ENCODE assay signal across 24 mouse cellular contexts in genomic region chr10:60363426-60363825, GRCm38 (mm10). TPM values are rescaled to one million over a fixed set of nuclear protein-coding genes. Genes with fewer than 3 reads are reported as not detected.
DNase-seq lines count a peak whose midpoint lies in the region; ATAC-seq and TF ChIP-seq lines count a peak whose summit lies in the region.
"Had no signal": no experiment of that assay in that cellular context is flagged by ENCODE, and none has a peak within 500 bp of the region (broad histone marks: within the 10 kb centered on the region; RNA-seq: fewer than 3 reads in every experiment).

No protein-coding gene starts in this region.

- no peaks in the 10 kb centered on the region for H3K9me3 ChIP-seq in lung, postnatal 0 days (ENCODE audit: low read length)
- no peaks in the 10 kb centered on the region for H3K9me3 ChIP-seq in limb, embryonic 10.5 days (replicated peaks)
- H3K9me3 ChIP-seq: G1E; hindbrain, embryonic 12.5 days; hindbrain, embryonic 15.5 days had no signal

- no peak overlapping the region; the same call in 1 of the 2 replicates for H3K27ac ChIP-seq in lung, postnatal 0 days (ENCODE audit: low read length)
- H3K27ac ChIP-seq in limb, embryonic 10.5 days = peak overlapping the region; percentile 80; the same call in 1 of the 2 replicates
- H3K27ac ChIP-seq: hindbrain, embryonic 12.5 days; hindbrain, embryonic 15.5 days had no signal

- peak; percentile 59 for DNase-seq in lung, postnatal 0 days (ENCODE audit: low spot score)
- no peak for DNase-seq in lung, adult 18-20 months
- peak; percentile 49 for DNase-seq in adipocyte (ENCODE audit: low spot score)
- DNase-seq in limb, embryonic 10.5 days (ENCODE audit: low spot score) = no peak
- DNase-seq in kidney, postnatal 25 days = no peak
- DNase-seq in MN1 (ENCODE audit: low spot score) = no peak
- DNase-seq: adrenal gland, postnatal 10 days; adrenal gland, postnatal 36 days; B cell, adult 2 months; cerebellum, adult 11-12 months; cerebellum, adult 8-10 months; cerebellum, postnatal 36 days; forebrain, postnatal 0 days; gastrocnemius, postnatal 10 days; gastrocnemius, postnatal 36 days had no signal

- H3K27me3 ChIP-seq in lung, postnatal 0 days (replicated peaks; ENCODE audit: insufficient read depth, low read length) = no peaks in the 10 kb centered on the region
- no peaks in the 10 kb centered on the region for H3K27me3 ChIP-seq in limb, embryonic 10.5 days (ENCODE audit: low read depth, poor library complexity, severe bottlenecking)
- H3K27me3 ChIP-seq: CH12.LX; hindbrain, embryonic 12.5 days; hindbrain, embryonic 15.5 days had no signal

- no peak overlapping the region for H3K9ac ChIP-seq in lung, postnatal 0 days (replicated peaks; ENCODE audit: low read depth)
- H3K9ac ChIP-seq: forebrain, postnatal 0 days; hindbrain, embryonic 15.5 days had no signal

- WGBS in lung, postnatal 0 days = 52% methylated on average over 6 of the region's 6 CpGs
- WGBS in limb, embryonic 10.5 days = 65% methylated on average over 6 of the region's 6 CpGs

- 0 out of 2 replicates have a peak, but pooled peaks cover under 1% of the 10 kb centered on the region for H3K36me3 ChIP-seq in lung, postnatal 0 days (ENCODE audit: insufficient read depth, low read length)
- no peaks in the 10 kb centered on the region for H3K36me3 ChIP-seq in limb, embryonic 10.5 days
- H3K36me3 ChIP-seq: G1E; hindbrain, embryonic 12.5 days; hindbrain, embryonic 15.5 days had no signal

- peaks cover 4% of the 10 kb centered on the region for H3K4me1 ChIP-seq in lung, postnatal 0 days (ENCODE audit: insufficient read depth, low read depth, low read length)
- H3K4me1 ChIP-seq in limb, embryonic 10.5 days = peaks cover 52% of the 10 kb centered on the region

- no peak overlapping the region for H3K4me3 ChIP-seq in lung, postnatal 0 days (ENCODE audit: low read depth, low read length)
- H3K4me3 ChIP-seq in limb, embryonic 10.5 days = no peak overlapping the region
- H3K4me3 ChIP-seq: hindbrain, embryonic 12.5 days; hindbrain, embryonic 15.5 days had no signal

- no peak for TF ChIP-seq EP300 in lung, postnatal 0 days (IDR thresholded peaks at IDR 0.05)

- peak; percentile 10; the same call in 1 of the 2 replicates for ATAC-seq in lung, postnatal 0 days
- no peak for ATAC-seq in cerebellum, adult (ENCODE audit: insufficient number of reproducible peaks, low FRiP score, low TSS enrichment)
- ATAC-seq: activated CD4-positive, CD25-positive, alpha-beta regulatory T cell, adult 4 months; forebrain, embryonic 14.5 days; forebrain, postnatal 0 days had no signal

- H3K4me2 ChIP-seq in lung, postnatal 0 days (replicated peaks; ENCODE audit: low read depth, low read length) = no peak overlapping the region
- H3K4me2 ChIP-seq: heart, embryonic 11.5 days; hindbrain, embryonic 12.5 days; hindbrain, embryonic 15.5 days had no signal

- no peak for TF ChIP-seq CTCF in lung, postnatal 0 days (IDR thresholded peaks at IDR 0.05)

RNA-seq across cellular contexts. Expression of gene Vsir, which starts 16.8 kb away (rescaled TPM):
- 13.7 and 19.7 TPM in 2 replicates for polyA plus RNA-seq in lung, postnatal 0 days (2015; fragmentation: Nextera tagmentation; extraction: Ambion mirVana)
- 1.1 and 2.0 TPM in 2 replicates for polyA plus RNA-seq in limb, embryonic 10.5 days (2016; fragmentation: Nextera tagmentation; extraction: Ambion mirVana)

RNA-seq across cellular contexts. Expression of gene Gm17455, which starts 36.1 kb away (rescaled TPM):
- polyA plus RNA-seq in lung, postnatal 0 days (2015; fragmentation: Nextera tagmentation; extraction: Ambion mirVana) = 2.3 and 3.2 TPM in 2 replicates
- 0.53 and 0.65 TPM in 2 replicates for polyA plus RNA-seq in limb, embryonic 10.5 days (2016; fragmentation: Nextera tagmentation; extraction: Ambion mirVana)
- polyA plus RNA-seq: G1E; heart, embryonic 14.5 days had no signal

Comparison
In these comparisons a context has a peak if more than half of its experiments do, and no peak if none do; other contexts are left out.
1. DNase-seq: peak in lung, postnatal 0 days (single experiment) and adipocyte (single experiment); none in lung, adult 18-20 months (0 of 2), limb, embryonic 10.5 days (single experiment), kidney, postnatal 25 days (0 of 2) and MN1 (single experiment).